Mouse (Mus musculus): ENCODE results near the gene Sbno1. TPM values are rescaled to one million over a fixed set of nuclear protein-coding genes. Genes with fewer than 3 reads are reported as not detected.
A peak's percentile ranks its signal among the peaks of the same experiment; 100 is the strongest.
"Not testable (repeated sequence)": the region's sequence is repeated elsewhere in the genome, so short reads cannot be mapped to it uniquely, and the experiment has no call there.

Gene Sbno1
- 100 to 1,000 TPM; 148 to 154 TPM for total RNA-seq (2021)
- long read RNA-seq, full-length matches to known transcripts = 33 of 72 reads
- long read RNA-seq, partial matches to known transcripts = 15 of 72 reads
- long read RNA-seq, other reads (novel, unspliced or antisense) = 24 of 72 reads

DNA sequence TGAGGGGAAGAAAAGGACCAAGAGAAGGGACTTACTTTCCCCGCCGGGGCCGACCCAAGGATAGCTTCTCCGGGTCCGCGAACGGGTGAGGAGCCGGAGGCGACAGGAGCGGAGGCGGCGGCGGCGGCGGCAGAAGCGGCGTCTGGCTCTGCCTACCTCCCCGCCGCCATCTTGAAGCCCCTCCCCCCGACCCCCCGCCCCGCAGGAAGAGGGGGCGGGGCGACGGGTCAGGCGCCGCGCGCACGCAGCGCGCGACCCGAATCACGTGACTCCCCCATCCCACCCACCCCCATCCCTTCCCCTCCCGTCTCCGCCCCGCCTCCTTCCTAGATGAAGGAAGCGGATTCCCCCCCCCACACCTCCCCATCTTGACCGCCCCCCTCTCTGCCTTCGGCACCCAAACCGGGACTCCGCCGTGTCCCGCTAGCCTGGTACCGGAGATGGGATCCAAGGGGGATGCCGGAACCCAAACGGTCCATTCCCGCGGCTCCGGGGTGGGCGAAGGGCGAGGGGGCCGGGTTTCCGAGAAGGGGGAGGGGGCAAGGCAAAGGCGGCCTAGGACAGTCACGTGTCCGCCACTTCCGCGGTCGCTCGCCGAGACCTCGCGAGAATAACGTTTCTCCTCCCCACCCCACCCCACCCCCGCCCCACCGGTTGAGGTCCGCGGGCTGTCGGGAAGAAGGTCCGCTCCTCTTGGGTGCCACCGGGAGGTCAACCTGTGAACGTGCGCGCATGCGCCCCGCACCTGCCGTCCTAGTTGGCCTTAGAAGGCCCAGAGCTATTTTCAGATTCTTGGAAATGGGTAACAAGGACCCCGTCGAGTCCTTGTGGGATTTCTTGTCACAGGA, at the start of gene Sbno1:
TSS of gene Sbno1 (minus strand) at position 590 of the 848 bp plus-strand sequence.
- peak; percentile 87 to 94 for DNase-seq (ENCODE audit: low spot score in 2 of 2)

DNA sequence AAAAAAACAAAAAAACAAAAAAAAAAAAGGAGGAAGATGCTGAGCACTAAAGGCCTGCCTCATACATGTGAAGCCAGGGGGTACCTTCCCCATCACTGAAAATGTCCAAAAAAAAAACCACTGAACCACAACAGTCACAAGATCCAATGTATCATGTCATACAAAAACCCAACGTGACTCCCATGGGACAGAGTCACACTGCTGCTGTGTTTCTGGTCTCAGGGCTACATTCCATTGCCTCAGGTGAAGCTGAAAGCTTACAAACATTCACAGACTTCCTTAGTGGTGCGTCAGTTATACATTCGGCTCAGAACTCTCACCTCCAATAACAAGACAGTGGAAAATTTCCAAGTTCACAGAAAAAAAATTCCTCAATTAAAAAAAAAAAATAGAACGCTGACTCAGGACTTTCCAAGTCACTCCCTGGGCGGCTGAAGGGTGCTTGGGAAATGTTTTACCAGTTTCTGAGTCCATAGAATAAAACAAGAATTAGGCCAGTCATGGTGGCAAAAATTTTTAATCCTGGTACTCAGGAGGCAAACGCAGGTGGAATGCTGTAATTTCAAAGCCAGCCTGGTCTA, 44.9 kb upstream of the Sbno1 start:
- DNase-seq (ENCODE audit: low spot score in 2 of 2) = no peak

DNA sequence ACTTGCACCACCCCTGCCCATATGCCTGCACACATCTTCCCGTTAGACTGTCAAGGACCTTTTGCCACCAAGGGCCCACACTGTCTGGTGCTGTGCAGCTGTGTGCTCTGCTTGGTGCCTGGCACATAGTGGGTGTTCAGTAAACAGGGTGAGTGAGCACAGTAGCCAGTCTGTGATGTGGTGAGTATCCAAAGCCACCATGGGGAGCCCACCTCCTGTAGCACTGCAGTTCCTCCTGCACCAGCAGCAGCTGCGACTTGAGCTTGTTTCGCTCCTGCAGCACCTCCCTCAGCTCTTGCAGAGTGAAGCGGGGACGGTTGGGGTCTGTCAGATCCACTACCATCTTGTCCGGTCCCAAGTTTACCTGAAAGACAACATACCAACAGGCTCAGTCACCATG, 43.7 kb upstream of the Sbno1 start:
- no peak for DNase-seq (ENCODE audit: low spot score in 2 of 2)

DNA sequence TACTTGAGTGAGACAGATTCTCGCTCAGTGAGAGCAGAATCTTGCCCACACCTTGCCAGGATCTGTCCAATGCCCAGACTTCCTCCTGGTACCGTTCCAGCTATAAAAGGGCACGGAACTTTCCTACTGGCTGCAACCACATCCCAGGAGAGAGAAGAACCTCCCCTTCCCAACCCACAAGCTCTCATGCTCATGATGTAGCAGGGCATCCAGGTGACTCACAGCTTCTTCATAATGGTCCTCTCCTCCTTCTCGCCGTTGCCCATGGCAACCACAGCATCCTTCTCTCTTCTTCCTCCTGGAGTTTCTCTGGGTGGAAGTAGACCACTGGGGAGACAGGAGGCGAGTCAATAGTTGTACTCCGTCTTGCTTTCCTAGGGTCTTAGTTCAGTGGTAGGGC, 42.6 kb upstream of the Sbno1 start:
- DNase-seq (ENCODE audit: low spot score in 2 of 2) = no peak

DNA sequence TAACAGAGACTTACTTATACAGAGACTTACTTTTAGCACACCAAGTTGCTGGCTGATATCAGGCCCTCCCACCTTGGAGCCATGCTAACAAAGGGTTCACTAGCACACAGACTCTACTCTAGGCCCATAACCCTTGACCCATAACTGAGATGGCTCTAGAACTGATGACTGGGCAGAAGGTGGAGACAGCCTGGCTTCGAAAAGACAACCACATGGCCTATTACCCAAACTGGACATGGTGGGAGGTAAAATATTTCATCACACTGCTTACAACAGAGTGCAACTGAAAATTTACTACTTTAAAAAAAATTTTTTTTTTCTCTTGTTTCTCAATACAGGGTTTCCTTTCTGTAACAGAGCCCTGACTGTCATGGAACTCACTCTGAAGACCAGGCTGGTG, 42.0 kb upstream of the Sbno1 start:
- DNase-seq (ENCODE audit: low spot score in 2 of 2) = no peak

DNA sequence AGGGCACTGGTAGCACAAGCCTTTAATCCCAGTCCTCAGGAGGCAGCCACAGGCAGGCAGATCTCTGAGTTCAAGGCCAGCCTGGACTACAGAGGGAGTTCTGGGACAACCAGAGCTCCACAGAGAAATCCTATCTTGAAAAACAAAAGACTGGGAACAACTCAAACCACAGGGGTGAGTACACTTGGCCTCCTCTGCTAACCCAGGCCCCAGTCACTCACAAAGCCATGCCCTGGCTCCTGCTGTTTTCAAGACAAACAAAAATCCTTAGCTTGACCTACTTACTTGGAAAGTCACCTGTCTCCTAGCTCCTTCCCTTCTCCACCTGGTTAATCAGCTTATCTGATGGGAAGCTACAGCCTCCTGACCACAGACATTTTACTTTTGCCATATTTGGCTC, 39.1 kb upstream of the Sbno1 start:
- DNase-seq (ENCODE audit: low spot score in 2 of 2) = no peak

DNA sequence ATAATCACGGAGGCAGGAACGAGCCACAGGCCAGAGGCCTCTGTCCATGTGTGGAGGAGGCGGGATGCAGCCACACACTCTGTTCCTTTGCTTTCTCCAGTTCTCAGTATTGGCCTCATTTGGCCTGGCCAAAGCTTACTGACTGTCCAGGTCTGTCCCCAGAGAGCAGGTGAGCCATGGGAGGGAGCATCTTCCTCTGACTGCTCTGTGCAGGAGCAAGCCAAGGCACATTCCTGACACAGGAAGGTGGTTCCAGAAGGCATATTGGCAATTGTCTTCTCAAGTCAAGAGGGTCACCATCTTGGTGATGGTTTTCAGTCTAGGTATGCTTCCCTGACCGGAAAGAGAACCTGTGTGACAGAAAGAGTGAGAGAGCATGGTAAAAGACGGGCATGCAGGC, 37.7 kb upstream of the Sbno1 start:
- no peak for DNase-seq (ENCODE audit: low spot score in 2 of 2)

DNA sequence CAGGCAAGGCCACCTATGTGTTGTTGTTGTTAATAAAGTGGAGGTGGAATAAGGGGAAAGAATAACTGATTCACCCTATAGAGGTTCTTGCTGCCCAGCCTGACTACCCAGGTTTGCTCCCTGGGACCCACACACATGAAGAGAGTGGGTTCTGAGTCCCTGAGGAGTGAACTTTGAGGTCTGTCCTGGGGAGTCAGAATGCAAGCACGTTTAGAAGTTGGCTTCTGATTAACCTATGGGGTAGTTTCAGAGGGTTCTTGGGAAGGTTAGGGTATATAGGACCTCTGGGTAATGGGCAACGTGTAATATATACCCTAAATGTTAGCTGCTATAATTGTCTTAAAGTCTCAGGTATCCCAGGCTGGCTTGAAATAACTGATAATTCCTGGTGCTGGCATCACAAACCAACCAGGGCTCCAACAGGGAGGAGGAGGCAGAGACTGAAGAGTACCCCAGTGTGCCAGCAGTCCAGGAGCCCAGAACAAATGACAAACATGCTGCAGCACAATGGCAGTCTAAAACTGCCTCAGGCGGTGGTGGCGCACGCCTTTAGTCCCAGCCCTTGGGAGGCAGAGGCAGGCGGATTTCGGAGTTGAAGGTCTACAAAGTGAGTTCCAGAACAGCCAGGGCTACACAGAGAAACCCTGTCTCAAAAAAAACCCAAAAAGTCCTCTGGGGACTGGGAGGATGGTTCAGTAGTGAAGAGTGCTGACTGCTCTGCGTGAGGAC, 36.7 kb upstream of the Sbno1 start:
- no peak for DNase-seq (ENCODE audit: low spot score in 2 of 2)

DNA sequence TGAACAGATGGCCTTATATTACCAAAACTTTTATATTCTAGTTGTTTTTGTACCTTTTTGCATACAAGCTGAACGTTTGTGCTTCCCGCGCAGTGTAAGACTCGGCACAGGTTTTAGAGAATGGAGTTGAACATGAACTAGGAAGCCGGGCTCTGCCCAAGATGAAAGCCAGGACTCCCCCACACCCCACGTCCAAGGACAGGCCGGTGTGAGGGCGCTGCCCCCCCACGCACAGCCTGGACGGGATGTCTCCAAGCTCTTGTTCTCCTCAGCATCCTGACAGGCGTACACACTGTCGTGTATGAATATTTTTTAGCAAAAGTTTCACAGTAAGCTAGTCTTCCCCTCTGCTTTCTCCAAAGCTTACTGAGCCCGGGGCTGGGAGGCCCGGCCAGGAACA, 35.1 kb upstream of the Sbno1 start:
- not testable (repeated sequence) for DNase-seq (ENCODE audit: low spot score in 2 of 2)

DNA sequence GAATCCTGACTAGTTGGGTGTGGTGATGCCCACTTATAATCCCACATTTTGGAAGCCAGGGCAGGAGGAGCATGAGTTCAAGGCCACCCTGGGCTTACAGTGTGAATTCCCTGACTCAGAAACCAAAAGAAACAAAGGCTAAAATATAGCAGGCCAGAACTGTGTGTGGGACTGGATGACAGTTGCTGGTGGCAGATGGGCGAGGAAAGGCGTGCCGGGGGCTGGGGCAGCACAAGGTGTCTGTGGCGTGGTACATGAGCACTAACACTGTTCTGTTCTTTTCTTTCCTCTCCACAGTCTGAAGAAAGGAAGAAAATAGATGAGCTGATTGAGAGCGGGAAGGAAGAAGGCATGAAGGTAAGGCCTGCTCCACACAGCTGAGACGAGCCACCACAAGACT, 31.0 kb upstream of the Sbno1 start:
- DNase-seq (ENCODE audit: low spot score in 2 of 2) = peak in 1 of 2 experiments; percentile 71

DNA sequence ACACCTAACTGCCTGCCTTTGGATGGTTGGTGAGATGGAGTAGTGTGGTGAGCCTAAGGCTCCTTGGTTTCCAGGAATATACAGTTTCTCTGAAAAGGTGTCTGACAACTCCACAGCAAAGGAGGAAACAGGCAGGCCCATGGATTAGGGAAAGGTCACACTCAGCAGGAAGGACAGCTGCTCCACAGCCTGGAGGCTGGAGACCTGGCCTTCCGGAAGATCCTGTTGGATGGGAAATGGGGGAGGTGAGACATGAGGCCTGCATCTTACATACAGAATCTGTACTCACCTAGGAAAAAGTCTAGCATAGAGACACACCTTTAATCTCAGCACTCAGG, 28.2 kb upstream of the Sbno1 start:
- no peak for DNase-seq (ENCODE audit: low spot score in 2 of 2)

DNA sequence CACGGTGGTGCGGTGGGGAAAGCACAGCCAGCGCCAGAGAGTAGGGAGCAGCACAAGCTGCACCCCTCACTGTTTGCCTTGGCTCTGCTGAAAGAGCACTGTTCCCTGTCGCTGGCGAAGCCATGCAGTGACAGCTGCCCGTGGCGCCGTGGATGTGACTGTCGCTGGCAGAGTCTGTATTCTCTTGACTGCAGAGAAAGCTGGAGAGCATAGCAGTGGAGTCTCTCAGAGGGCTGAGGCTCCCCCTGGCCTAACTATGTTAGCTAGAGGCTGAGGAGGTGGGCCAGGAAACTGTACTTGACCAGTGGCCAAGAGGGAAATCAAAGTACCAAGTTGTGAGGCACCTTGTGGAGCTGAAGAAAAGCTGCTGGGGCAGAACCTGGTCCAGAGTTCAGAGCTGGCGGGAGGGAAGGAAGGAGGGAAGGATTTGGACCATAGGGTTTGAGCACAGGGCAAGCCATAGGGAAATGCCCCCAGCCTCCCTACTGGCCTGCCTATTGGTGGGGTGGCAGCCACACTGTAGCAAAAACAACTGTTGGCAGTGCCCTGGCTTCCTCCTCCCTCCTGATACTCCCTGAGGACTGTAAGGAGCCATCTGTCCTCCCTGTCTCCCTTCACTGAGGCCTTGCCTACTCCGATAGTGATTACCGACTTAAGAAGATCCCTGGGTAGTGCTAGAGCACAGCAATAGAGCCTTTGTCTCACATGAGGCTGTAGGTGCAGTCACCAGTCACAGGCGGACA, 27.7 kb upstream of the Sbno1 start:
- peak; percentile 79 to 89 for DNase-seq (ENCODE audit: low spot score in 2 of 2)

DNA sequence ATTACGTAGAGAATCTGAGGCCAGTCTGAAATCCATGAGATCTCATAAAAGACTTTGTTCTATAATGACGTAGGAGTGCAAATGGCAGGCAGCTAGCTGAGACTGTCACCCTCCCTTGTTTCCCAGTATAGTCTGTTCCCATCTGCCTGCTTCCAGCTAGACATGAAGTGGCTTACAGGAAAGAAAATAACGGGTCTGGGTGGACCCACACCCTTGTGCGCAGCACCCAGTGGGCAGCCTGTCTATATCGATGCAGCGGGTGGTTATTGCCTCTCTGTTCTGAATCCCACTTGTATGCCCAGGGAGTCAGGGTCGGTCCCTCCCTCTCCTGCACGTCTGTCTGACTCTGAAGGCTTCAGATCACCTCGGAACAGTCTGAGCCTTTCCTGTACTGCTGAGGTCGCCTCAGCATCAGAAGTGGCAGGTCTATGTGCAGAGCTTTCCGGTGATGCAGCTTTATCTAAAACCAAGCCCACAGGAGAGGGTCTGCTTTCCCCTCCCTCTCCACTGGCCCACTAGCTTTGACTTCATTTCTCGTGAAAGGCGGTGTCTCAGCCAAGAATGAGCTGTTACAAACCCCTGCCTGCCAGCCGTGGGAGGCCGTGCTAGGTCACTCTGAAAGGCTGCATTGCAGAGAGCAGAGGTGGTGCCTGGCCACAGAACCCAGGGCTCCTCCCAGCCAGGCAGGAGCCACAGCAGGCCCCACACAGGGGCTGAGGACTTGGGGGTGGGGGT, 26.9 kb upstream of the Sbno1 start:
- peak in 1 of 2 experiments; percentile 79 for DNase-seq (ENCODE audit: low spot score in 2 of 2)

DNA sequence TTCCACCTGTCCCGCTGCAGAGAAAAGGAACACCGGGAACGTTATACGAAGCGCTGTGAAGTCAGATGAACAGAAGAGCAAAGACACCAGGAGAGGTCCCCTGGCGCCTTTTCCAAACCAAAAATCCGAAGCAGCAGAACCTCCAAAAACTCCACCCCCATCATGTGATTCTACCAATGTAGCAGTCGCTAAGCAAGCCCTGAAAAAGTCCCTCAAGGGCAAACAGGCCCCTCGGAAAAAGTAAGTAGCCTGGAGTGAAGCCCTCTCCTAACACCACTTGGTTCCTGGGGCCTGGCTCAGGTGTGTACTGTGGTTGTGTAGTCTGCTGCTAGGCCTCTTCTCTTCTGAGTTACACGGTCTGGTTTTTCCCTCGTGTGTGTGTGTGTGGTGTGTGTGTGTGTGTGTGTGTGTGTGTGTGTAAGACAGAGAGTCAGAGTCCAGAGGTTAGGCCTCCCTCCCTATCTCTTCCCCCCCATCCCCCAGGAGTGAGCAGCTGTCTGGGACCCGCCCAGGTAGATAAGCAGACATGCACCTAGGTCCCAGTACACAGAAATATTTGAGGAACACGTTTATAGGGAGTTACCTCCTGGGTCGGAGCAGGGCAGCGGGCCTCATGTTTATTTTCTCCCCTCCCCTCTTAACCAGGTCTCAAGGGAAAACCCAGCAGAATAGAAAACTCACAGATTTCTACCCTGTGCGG, 25.0 kb upstream of the Sbno1 start:
- DNase-seq (ENCODE audit: low spot score in 2 of 2) = no peak

DNA sequence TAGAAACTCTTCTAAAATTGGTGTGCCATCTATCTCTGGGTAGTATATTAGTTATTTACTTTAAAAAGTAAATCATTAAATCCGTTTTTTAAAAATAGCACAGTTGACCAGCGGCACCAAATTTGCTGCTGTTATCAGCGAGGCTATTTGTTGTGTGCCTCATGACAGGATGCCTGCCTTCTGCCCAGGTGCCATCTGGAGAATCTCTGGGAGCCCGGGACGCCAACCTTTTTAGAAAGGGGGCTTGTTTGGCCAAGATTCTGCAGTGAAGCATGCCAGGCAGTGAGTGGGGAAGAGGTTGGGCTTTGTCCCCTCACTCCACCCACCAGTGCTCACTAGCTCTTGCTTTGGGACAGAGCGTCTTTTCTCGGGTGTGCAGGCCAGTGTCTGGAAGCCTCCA, 24.2 kb upstream of the Sbno1 start:
- DNase-seq (ENCODE audit: low spot score in 2 of 2) = no peak

DNA sequence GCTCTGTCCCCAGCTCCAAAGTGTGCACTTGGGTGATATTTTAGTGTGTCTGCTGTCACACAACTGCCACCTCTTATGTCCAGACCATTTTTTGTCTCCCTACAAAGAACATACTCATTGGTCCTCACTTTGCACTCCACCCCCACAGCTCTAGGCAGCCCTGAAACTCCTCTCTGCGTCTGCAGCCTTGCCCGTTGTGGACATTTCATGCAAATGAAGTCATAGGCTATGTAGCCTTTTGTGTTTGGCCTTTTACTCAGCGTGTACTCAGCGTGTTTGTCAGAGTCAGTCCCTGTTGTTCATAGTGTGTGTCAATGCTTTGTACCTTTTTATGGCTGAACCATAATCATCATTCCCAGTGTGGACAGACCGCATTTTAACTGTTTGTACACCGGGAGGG, 23.7 kb upstream of the Sbno1 start:
- no peak for DNase-seq (ENCODE audit: low spot score in 2 of 2)

DNA sequence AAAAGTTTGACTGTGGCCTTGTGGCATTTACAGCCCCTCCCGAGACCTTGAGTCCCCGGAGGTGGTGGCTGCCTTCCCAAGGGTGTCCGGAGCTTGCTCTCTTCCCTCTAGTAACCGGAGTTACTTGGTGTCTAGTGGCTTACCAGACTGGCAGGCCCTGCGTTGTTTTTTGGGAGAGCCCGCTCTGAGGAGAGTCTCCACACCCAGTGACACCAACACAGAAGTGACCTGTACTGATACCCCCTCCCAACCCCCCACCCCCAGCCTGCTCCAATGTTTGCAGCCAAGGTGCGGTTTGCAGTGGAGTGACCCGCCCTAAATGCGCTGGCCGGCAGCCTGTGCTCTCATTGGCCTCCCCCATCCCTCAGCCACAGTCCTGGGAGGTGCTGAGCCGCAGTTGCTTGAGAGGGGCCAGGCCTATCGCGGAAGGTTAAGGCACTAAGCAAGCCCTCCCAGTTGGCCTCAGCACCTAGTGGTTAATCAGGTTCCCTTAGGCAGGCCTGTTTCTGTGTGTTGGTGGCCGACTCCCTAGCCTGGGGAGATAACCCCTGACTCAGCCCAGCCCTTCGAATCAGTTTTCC, 20.6 kb upstream of the Sbno1 start:
- no peak for DNase-seq (ENCODE audit: low spot score in 2 of 2)

DNA sequence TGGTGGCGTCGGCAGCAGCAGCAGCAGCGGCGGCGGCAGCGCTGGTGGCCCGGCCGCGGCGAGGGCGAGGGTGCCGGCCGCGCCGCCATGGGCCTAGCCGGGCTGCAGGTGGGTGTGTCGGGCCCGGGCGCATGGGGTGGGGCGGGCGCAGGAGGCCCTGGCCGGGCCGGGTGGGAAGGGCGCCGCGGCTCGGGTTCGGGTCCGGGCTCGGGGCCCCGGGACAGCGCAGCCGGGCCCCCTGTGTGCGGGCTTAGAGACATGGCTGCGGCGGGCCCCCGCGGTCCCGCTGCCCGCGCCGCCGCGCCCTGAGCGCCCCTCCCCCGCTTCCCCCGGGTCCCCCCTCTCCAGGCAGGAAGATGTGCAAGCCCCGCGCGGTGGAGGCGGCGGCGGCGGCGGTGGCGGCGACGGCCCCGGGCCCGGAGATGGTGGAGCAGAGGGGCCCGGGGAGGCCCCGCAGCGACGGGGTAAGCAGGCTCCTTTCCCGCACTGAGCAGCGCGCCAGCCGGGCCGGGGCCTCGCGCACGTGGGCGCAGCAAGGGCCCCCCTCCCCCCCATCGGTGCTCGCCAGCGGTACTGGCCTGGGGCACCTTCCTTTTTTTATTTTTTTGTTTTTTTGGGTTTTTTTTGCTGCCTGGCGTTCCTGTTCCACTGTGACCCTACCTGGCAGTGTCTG, 20.0 kb upstream of the Sbno1 start:
- no peak for DNase-seq (ENCODE audit: low spot score in 2 of 2)
